In the genomic region with DNA sequence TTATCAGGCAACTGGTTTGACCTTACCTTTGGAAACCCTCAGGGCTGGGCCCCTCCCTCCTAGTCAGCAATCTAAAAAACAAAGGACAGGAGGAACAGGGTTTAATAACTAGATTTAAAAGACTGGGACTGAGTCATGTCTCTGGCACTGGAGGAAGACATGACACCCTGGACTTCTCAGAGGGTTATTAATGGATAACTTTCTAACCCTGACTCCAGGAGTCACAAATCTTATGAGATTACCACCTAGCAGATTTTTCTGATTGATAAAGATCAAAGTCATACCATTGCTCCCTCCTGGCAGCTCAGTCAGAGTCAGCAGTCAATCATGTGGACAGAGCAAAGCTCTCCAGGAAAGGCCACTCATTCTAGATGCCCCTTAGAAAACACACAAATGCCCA, we compare ENCODE assay signal across 23 mouse cellular contexts. TPM values are rescaled to one million over a fixed set of nuclear protein-coding genes. Genes with fewer than 3 reads are reported as not detected.
A peak's percentile ranks its signal among the peaks of the same experiment; 100 is the strongest.
DNase-seq lines count a peak whose midpoint lies in the region; ATAC-seq and TF ChIP-seq lines count a peak whose summit lies in the region.
"Had no signal": no experiment of that assay in that cellular context is flagged by ENCODE, and none has a peak within 500 bp of the region (broad histone marks: within the 10 kb centered on the region; RNA-seq: fewer than 3 reads in every experiment).

No protein-coding gene starts in this region.

- ATAC-seq in liver, embryonic 11.5 days (replicated peaks; ENCODE audit: low FRiP score) = no peak
- ATAC-seq in intestine, postnatal 0 days = peak; percentile 54
- ATAC-seq: forebrain, embryonic 13.5 days; forebrain, postnatal 0 days had no signal

- peak; percentile 76 for DNase-seq in liver, adult 2 months (ENCODE audit: extremely low read depth, low read depth, low spot score)
- DNase-seq in liver, embryonic 11.5 days (ENCODE audit: low spot score) = no peak
- DNase-seq in R1 (ENCODE audit: low read depth, low spot score) (peak; percentile 13), ZHBTc4 (ENCODE audit: low read depth, low spot score) (peak; percentile 36)
- no peak for DNase-seq in ovary, postnatal 14 days (ENCODE audit: low spot score)
- DNase-seq in gastrocnemius, adult 18-20 months (ENCODE audit: low spot score) = no peak
- DNase-seq: adrenal gland, postnatal 14 days; cerebellum, adult 2 months; cerebellum, postnatal 10 days; forebrain, postnatal 0 days; gastrocnemius, adult 2 months; gastrocnemius, postnatal 25 days had no signal

- H3K4me3 ChIP-seq in liver, adult 2 months (ENCODE audit: insufficient read depth, low read depth, low read length) = no peak overlapping the region
- H3K4me3 ChIP-seq in liver, embryonic 11.5 days (ENCODE audit: low read depth, low read length) = no peak overlapping the region
- H3K4me3 ChIP-seq in intestine, postnatal 0 days (ENCODE audit: low read depth, low read length) = no peak overlapping the region
- H3K4me3 ChIP-seq: embryonic facial prominence, embryonic 10.5 days; forebrain, embryonic 13.5 days; gastrocnemius, adult 2 months; heart, embryonic 12.5 days; hindbrain, embryonic 10.5 days had no signal

- H3K27ac ChIP-seq in liver, adult 2 months (replicated peaks; ENCODE audit: insufficient read depth, low read depth, low read length) = peak overlapping the region; percentile 49; the same call in 1 of the 2 replicates
- H3K27ac ChIP-seq in liver, embryonic 11.5 days (ENCODE audit: low read depth, low read length) = no peak overlapping the region
- peak overlapping the region; percentile 50; the same call in 1 of the 2 replicates for H3K27ac ChIP-seq in intestine, postnatal 0 days (ENCODE audit: low read depth, low read length)
- H3K27ac ChIP-seq: embryonic facial prominence, embryonic 10.5 days; forebrain, embryonic 13.5 days; gastrocnemius, adult 2 months; hindbrain, embryonic 10.5 days; hindbrain, embryonic 14.5 days had no signal

- TF ChIP-seq CTCF in liver, adult 2 months (IDR thresholded peaks at IDR 0.05; ENCODE audit: low read depth, low read length) = no peak
- no peak for TF ChIP-seq CTCF in intestine, postnatal 0 days (IDR thresholded peaks at IDR 0.05; ENCODE audit: low read depth)

- no peaks in the 10 kb centered on the region for H3K36me3 ChIP-seq in liver, adult 2 months (ENCODE audit: control insufficient read depth, insufficient read depth, low read length)
- H3K36me3 ChIP-seq in liver, embryonic 11.5 days (ENCODE audit: control insufficient read depth, insufficient read depth, low read length) = no peaks in the 10 kb centered on the region
- H3K36me3 ChIP-seq in intestine, postnatal 0 days (ENCODE audit: control insufficient read depth, insufficient read depth) = no peaks in the 10 kb centered on the region
- H3K36me3 ChIP-seq: embryonic facial prominence, embryonic 10.5 days; heart, embryonic 12.5 days; hindbrain, embryonic 10.5 days had no signal

- no peaks in the 10 kb centered on the region for H3K79me2 ChIP-seq in liver, adult 2 months (ENCODE audit: control insufficient read depth, insufficient read depth, low read length)

- no peaks in the 10 kb centered on the region for H3K9me3 ChIP-seq in liver, embryonic 11.5 days (ENCODE audit: control insufficient read depth, low read length)
- no peaks in the 10 kb centered on the region for H3K9me3 ChIP-seq in intestine, postnatal 0 days (ENCODE audit: control insufficient read depth)
- H3K9me3 ChIP-seq: embryonic facial prominence, embryonic 10.5 days; forebrain, embryonic 13.5 days; heart, embryonic 12.5 days; hindbrain, embryonic 10.5 days had no signal

- H3K4me2 ChIP-seq in liver, embryonic 11.5 days = no peak overlapping the region
- H3K4me2 ChIP-seq in intestine, postnatal 0 days (replicated peaks; ENCODE audit: low read depth) = no peak overlapping the region
- H3K4me2 ChIP-seq: forebrain, embryonic 13.5 days; heart, embryonic 12.5 days; hindbrain, embryonic 14.5 days had no signal

- peaks cover 7% of the 10 kb centered on the region; the same call in 1 of the 2 replicates for H3K4me1 ChIP-seq in liver, adult 2 months (ENCODE audit: control insufficient read depth, insufficient read depth, low read length)
- H3K4me1 ChIP-seq in liver, embryonic 11.5 days (replicated peaks; ENCODE audit: control insufficient read depth, insufficient read depth, low read length) = no peaks in the 10 kb centered on the region
- H3K4me1 ChIP-seq in intestine, postnatal 0 days (replicated peaks; ENCODE audit: control insufficient read depth, insufficient read depth, low read length) = no peaks in the 10 kb centered on the region
- H3K4me1 ChIP-seq: forebrain, embryonic 13.5 days; heart, embryonic 12.5 days; hindbrain, embryonic 10.5 days had no signal

- H3K27me3 ChIP-seq in liver, adult 2 months (ENCODE audit: control insufficient read depth, insufficient read depth, low read length) = no peaks in the 10 kb centered on the region
- H3K27me3 ChIP-seq in liver, embryonic 11.5 days (replicated peaks; ENCODE audit: control insufficient read depth, insufficient read depth, low read length) = no peaks in the 10 kb centered on the region
- H3K27me3 ChIP-seq in intestine, postnatal 0 days (replicated peaks; ENCODE audit: control insufficient read depth, insufficient read depth, low read length) = no peaks in the 10 kb centered on the region
- H3K27me3 ChIP-seq: forebrain, embryonic 13.5 days; heart, embryonic 12.5 days had no signal

- no peak for TF ChIP-seq POLR2A in liver, adult 2 months (IDR thresholded peaks at IDR 0.05; ENCODE audit: extremely low read depth, insufficient read depth, low read length)

- no peak overlapping the region for H3K9ac ChIP-seq in liver, adult 2 months (ENCODE audit: low read depth, low read length)
- no peak overlapping the region for H3K9ac ChIP-seq in liver, embryonic 11.5 days (ENCODE audit: low read depth, low read length)
- no peak overlapping the region for H3K9ac ChIP-seq in intestine, postnatal 0 days (ENCODE audit: low read depth, low read length)
- H3K9ac ChIP-seq: forebrain, embryonic 13.5 days; forebrain, postnatal 0 days; heart, embryonic 12.5 days; hindbrain, embryonic 14.5 days had no signal

RNA-seq across cellular contexts. Expression of a gene that starts 43.4 kb away (rescaled TPM):
- not detected in 2 replicates for total RNA-seq in liver, adult 2 months (2014; rRNA removed)
- 0.12 TPM in 1 of 2 replicates, not detected in the other for polyA plus RNA-seq in liver, adult 2 months (2012; rRNA removed)
- polyA plus RNA-seq in liver, embryonic 11.5 days (2014; fragmentation: Nextera tagmentation; extraction: Ambion mirVana) = not detected in 2 replicates
- polyA plus RNA-seq in intestine, postnatal 0 days (2015; fragmentation: Nextera tagmentation; extraction: Ambion mirVana) = 5.7 TPM in 2 replicates
- not detected for total RNA-seq in gastrocnemius, adult 18-20 months (2021)
- total RNA-seq: adrenal gland, postnatal 14 days; forebrain, postnatal 0 days; gastrocnemius, adult 2 months; gastrocnemius, postnatal 25 days; granulocyte monocyte progenitor cell, adult 5-6 weeks; heart, adult 8-10 months; heart, postnatal 25 days had no signal
- polyA plus RNA-seq: embryonic facial prominence, embryonic 10.5 days; embryonic facial prominence, embryonic 14.5 days; forebrain, embryonic 13.5 days; forebrain, postnatal 0 days; heart, embryonic 12.5 days; heart, embryonic 16.5 days; hindbrain, embryonic 10.5 days; hindbrain, embryonic 14.5 days had no signal

RNA-seq across cellular contexts. Expression of a gene that starts 55.6 kb away (rescaled TPM):
- total RNA-seq in liver, adult 2 months (2014; rRNA removed) = 12.8 and 25.2 TPM in 2 replicates
- 24.9 and 31.0 TPM in 2 replicates for polyA plus RNA-seq in liver, adult 2 months (2012; rRNA removed)
- polyA plus RNA-seq in liver, embryonic 11.5 days (2014; fragmentation: Nextera tagmentation; extraction: Ambion mirVana) = 19.5 and 23.2 TPM in 2 replicates
- 28.8 and 29.7 TPM in 2 replicates for polyA plus RNA-seq in intestine, postnatal 0 days (2015; fragmentation: Nextera tagmentation; extraction: Ambion mirVana)
- 10 to 100 TPM; 43.6 to 79.2 TPM for total RNA-seq in gastrocnemius, adult 18-20 months (2021)

Comparison
In these comparisons a context has a peak if more than half of its experiments do, and no peak if none do; other contexts are left out.
1. DNase-seq: peak in liver, adult 2 months (single experiment), R1 (single experiment) and ZHBTc4 (single experiment); none in liver, embryonic 11.5 days (single experiment), ovary, postnatal 14 days (single experiment) and gastrocnemius, adult 18-20 months (single experiment).